Mouse (Mus musculus) lung, postnatal 10 days (tissue): ENCODE measurements at regions not wholly inside any gene's neighbourhood (a gene's known extent, or its start where the extent isn't known, plus 50 kb on each side); places are given as distances from the start of the nearest gene placed in this dataset.

ENCODE experiments used
- DNase-seq: peaks from one replicate; pipeline ENCODE4 v3.0.0; 2021

DNA sequence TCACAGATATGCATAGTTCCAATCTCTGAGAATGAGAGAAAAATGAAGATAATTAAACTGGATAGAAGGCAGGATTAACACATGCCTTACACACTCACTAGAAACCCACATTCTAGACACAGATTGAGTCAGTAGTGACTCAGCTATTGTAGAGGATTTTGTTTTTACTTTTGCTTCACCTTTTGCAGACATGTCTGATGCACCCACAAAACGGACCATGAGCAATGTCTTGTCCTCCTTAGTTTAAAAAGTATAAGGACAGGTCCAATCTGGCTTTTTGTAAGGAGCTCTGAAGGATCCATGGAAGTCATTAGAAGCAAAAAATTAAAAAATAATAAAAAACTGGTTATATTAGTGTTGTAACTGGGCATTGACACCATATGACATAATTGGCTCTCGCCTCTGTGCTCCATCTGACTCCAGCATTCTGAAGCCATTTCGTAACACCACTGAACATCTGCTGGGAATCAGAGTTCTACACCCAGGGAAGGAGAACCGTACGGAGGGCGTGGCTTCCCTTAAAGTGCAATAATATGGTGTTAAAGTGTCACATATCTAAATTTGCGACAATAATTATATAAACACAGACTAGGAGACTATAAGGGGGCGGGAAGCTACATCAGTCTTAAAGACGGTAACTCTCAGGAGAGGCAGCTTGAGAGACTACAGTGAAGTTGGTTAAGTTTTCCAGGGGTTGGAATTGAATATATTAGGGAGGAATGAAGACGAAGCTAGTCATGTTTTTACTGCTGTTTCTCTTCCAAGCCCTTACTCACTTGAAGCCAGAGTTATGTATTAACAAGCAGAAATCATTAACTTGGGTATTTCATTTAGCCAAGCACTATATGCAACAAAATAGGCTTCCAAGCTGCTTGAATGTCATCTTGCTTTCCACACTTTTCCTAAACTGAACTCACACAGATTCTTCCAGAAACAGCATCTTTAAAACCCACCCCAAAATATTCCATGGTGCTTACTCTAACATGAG, 558.0 kb downstream of the Ebf1 start:
- peak; percentile 36 for DNase-seq

GRCm38 (mm10) chr11:45176971-45177370, 559.9 kb downstream of the Ebf1 start:
- DNase-seq = no peak

DNA sequence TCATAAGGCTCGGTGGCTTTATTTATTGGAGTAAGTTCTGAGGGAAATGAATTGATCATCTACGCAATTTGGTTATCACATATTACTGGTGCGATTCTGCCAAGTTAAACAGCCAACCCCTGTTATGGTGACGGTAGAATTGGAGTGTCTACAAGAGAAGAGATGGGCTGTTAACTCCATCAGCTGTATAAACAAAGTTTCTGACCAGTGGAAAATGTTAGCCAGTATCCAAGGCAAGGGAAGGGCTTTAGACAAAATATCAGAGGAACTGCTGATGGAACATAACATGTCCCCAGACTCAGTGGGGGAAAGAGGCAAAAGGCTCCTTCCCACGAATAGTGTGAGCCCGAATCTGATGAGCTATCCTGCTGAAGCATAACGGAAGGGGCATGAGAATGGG, 560.9 kb downstream of the Ebf1 start:
- DNase-seq = peak; percentile 9

DNA sequence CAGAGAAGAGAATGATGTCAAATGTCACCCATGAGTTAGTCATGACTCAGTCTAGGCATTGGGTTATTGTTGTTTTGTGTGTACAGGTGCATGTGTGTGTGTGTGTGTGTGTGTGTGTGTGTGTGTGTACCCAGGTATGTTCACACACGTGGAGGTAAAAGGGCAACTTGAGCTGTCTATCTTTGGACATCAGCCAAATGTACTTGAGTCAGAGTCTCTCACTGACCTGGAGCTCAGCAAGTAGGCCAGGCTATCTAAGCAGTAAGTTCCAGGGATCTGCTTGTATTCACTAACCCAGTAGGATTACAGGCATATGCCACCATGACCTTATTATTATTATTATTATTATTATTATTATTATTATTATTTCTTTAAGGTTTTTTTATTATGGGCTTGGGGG, 561.9 kb downstream of the Ebf1 start:
- DNase-seq = no peak

DNA sequence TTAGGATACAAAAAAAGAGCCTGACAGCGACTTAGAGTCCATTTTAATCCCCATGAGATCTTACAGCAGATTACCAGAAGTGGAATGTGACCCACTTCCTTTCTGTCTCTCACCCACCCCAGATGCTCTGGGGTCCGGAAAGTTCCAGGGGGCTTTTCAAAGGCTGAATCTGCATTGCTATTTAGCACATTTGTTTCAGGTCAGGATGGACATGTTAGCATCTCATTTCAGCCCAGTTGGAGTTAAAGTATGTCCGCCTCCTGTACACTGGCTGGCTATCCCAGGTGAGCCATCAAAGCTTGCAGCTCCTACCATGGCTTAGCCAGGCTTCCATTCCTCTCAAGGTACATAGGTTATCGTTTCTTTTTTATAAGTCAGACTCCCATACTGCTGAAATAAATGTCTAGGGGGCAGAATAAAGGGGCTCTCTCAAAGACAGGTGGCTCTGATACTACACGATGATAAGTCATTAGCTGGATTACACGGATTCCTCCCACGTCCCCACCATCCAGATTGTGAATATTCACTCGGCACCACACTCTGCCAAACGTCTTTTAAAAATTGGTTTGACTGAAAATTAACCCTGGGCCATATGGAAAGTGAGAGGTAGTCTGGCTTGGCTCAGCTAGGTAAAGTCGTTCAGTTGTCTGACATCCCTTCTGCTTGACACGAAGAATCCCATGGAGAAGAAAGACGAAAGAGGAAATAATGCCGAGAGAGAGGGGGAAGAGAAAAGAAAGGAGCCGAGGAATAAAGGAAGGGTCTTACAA, 573.7 kb downstream of the Ebf1 start:
- no peak for DNase-seq

- no peak for DNase-seq
Measured at GRCm38 (mm10) chr11:45191392-45192189, 574.5 kb downstream of the Ebf1 start.

- DNase-seq = peak; percentile 16
Measured at GRCm38 (mm10) chr11:45193319-45193718, 576.2 kb downstream of the Ebf1 start.

GRCm38 (mm10) chr11:45199520-45199919, 582.4 kb downstream of the Ebf1 start:
- DNase-seq = peak; percentile 51

- DNase-seq = peak; percentile 28
Measured at GRCm38 (mm10) chr11:45200714-45201405, 583.7 kb downstream of the Ebf1 start.

DNA sequence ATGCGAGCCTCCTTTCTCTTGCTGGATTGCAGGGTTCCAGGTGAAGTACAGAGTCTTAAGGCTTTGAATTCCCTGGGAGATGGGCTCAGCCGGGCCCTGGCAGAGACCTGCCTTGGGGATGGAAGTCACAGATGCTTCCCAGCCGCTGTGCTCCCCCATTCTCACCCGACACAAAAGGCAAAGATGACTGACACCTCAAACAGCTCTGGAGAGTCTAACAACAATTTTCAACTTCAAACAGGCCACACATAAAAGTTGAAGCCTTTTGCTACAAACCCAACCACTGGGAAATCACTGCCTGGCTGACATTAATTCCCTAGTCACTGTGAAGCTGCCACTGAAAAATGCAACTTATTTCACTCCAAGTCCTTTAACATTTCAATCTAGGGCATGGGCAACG, 586.3 kb downstream of the Ebf1 start:
- no peak for DNase-seq

DNA sequence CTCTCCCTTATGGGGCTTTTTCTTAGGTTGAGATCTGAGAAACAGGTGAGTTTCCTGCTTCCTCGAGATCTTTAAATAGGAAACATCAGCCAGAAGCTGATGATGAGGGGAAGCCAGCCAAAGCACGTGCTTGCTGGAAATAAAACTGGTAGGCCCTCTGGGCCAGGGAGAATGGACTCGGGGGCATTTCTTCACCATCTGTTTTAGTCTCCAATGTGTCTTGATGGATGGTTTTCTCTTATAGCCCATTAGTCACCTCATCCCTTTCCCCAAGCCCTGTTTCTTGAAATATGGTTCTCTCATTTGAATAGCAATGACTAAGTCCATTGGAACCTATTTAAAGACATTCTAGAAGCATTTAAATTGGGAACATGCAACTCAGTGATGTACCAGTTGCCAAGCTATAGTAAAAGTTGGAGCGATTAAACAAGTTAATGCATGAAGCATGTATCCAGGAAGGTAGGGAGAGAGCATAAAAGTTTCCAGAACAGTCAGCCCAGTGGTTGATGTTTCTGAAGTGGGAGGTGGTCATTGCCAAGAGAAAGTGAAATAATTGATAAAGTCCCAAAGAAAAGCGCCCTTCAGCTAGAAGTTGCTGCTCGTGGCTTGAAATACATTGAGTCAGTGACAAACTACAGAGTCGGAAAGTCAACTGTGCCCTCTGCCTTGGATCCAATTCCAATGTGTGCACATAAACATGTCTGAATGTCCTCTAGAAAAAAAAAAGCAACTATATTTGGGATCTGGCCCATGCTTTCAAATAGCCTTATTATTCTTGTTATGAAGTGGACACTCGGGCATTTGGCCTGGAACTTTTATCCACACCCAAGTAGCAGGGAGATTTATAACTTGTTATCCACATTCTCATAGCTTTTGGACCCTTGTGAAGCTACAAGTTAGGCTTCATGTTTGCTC, 589.8 kb downstream of the Ebf1 start:
- DNase-seq = peak; percentile 5

- DNase-seq = peak; percentile 9
Measured at GRCm38 (mm10) chr11:45214096-45214495, 597.0 kb downstream of the Ebf1 start.

GRCm38 (mm10) chr11:45216942-45217474, 599.9 kb downstream of the Ebf1 start:
- DNase-seq = peak; percentile 39

GRCm38 (mm10) chr11:45219239-45219638, 602.1 kb downstream of the Ebf1 start:
- no peak for DNase-seq

DNA sequence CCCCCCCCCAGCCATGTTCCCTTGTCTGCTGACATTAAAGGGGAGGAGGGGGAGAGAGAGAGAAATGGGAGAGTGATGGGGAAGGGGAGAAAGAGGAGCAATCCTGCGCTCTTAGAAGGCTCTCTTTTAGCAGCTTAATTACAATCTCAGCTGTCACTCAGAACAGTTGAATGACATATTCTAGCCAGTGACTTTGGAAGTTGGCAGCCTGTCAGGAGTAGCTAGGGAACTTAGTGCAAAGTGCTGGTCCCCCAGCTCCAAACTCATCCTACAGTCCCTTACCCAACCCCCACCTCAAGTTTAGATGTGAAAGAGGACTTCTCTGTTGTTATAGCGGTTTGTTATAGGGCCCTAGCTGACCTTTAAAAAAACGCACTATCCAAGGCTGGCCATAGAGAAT, 604.9 kb downstream of the Ebf1 start:
- no peak for DNase-seq

- no peak for DNase-seq
Measured at GRCm38 (mm10) chr11:45235476-45236412, 616.1 kb upstream of the Clint1 start.

- no peak for DNase-seq
Measured at GRCm38 (mm10) chr11:45237056-45237455, 614.8 kb upstream of the Clint1 start.

GRCm38 (mm10) chr11:45239044-45239443, 612.8 kb upstream of the Clint1 start:
- peak; percentile 54 for DNase-seq

- DNase-seq = no peak
Measured at GRCm38 (mm10) chr11:45240419-45240818, 611.4 kb upstream of the Clint1 start.

DNA sequence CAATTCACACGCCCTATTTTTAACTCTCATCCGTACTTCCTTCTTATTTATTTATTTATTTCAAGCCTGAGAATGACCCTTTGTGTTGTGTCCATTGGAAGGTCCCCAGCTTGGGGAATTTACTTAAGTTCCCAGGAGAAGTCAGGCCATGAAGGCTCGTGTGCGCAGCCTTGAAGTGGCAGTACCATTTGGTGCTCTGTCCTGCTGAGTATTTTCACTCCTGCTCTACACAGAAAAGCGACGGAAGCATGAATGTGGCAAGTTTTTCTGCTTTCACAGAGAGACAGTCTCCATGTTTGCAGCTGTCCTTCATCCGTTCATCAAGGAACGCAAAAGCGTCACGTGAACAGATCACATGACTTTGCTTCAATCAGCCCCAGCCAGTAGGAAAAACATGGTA, 610.2 kb upstream of the Clint1 start:
- DNase-seq = no peak
